Mouse (Mus musculus) limb, embryonic 11.5 days (tissue): Measurements from ENCODE around the gene S100a4. TPM values are rescaled to one million over a fixed set of nuclear protein-coding genes. Genes with fewer than 3 reads are reported as not detected.

Experiments
- ATAC-seq: fragments of 200-750 bp; cut with Nextera tagmentation; 2 replicates; pipeline ENCODE4 v1.8.0; 2017; ENCODE audit warnings: low read depth; ENCODE audit not compliant: insufficient number of reproducible peaks, low FRiP score, low TSS enrichment
- DNase-seq: peaks from one replicate; pipeline ENCODE4 v3.0.0-alpha.2; 2015; ENCODE audit warnings: low spot score
- H3K27ac ChIP-seq: fragments of 300-500 bp; sonication (generic); replicated peaks from 2 replicates; pipeline ENCODE4 v1.5.1; 2014; ENCODE audit warnings: low read depth, mild to moderate bottlenecking, low read length
- H3K27me3 ChIP-seq: fragments of 300-500 bp; sonication (generic); 2 replicates; pipeline ENCODE4 v1.6.1; 2014; ENCODE audit warnings: mild to moderate bottlenecking, low read length, mixed read lengths; ENCODE audit not compliant: control insufficient read depth, insufficient read depth
- H3K36me3 ChIP-seq: fragments of 300-500 bp; sonication (generic); 2 replicates; pipeline ENCODE4 v1.6.1; 2014; ENCODE audit warnings: mild to moderate bottlenecking, low read length, moderate library complexity, mixed read lengths; ENCODE audit not compliant: control insufficient read depth, insufficient read depth
- H3K4me1 ChIP-seq: fragments of 300-500 bp; sonication (generic); 2 replicates; pipeline ENCODE4 v1.6.1; 2014; ENCODE audit warnings: low read length, mixed read lengths; ENCODE audit not compliant: control insufficient read depth, insufficient read depth
- H3K4me2 ChIP-seq: fragments of 300-500 bp; sonication (generic); 2 replicates; pipeline ENCODE4 v1.6.1; 2014; ENCODE audit warnings: low read depth, mild to moderate bottlenecking, moderate library complexity; ENCODE audit not compliant: severe bottlenecking
- H3K4me3 ChIP-seq: fragments of 300-500 bp; sonication (generic); 2 replicates; pipeline ENCODE4 v1.5.1; 2014; ENCODE audit warnings: low read depth, low read length
- H3K9ac ChIP-seq: fragments of 300-500 bp; sonication (generic); 2 replicates; pipeline ENCODE4 v1.6.1; 2014; ENCODE audit warnings: mild to moderate bottlenecking, low read length
- H3K9me3 ChIP-seq: fragments of 300-500 bp; sonication (generic); 2 replicates; pipeline ENCODE4 v1.6.1; 2016; ENCODE audit warnings: low read length; ENCODE audit not compliant: control insufficient read depth
- WGBS: fragments of 180-500 bp; shearing (Covaris S2); extraction: QIAGEN DNeasy Blood & Tissue Kit; methylation state at CpG from one replicate; pipeline ENCODE4 v1.1.7; 2014; 5-methylcytosine and 5-hydroxymethylcytosine counted together
- polyA plus RNA-seq: library from polyadenylated mRNA; unstranded; fragments of >200 nt; fragmentation: Nextera tagmentation; extraction: Ambion mirVana; gene quantifications from 2 replicates; pipeline ENCODE4 v1.2.1, GENCODE M21; 2014

S100a4 gene
- polyA plus RNA-seq, 1 experiment from 2014 or later = 0.72 TPM

DNA sequence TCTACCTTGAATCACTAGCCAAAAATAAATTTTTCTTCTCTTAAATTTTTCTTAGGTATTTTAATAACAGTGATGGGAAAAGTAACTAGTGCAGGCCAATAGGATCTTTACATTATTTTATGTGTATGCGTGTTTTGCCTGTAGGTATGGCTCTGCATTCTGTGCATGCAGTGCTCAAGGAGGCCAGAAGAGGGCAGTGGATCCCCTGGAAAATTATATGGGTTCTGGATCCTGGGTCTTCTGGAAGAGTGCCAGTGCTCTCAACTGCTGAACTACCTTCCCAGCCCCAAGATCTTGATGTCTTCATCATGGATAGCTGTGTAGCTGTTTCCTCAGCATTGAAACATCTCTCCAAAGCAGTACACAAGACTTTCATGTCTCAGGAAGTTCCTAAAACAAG, 21.4 kb upstream of the S100a4 start:
- 91% methylated on average over 1 of the region's 1 CpGs for WGBS
- no peaks in the 10 kb centered on the region for H3K9me3 ChIP-seq
- ATAC-seq (no peak), DNase-seq (peak; percentile 50)
- H3K4me1 ChIP-seq = no peaks in the 10 kb centered on the region
- no peak overlapping the region for H3K4me2 ChIP-seq
- no peaks in the 10 kb centered on the region for H3K36me3 ChIP-seq
- H3K27me3 ChIP-seq = no peaks in the 10 kb centered on the region
- no peak overlapping the region for H3K4me3 ChIP-seq
- H3K9ac ChIP-seq = no peak overlapping the region
- no peak overlapping the region for H3K27ac ChIP-seq

DNA sequence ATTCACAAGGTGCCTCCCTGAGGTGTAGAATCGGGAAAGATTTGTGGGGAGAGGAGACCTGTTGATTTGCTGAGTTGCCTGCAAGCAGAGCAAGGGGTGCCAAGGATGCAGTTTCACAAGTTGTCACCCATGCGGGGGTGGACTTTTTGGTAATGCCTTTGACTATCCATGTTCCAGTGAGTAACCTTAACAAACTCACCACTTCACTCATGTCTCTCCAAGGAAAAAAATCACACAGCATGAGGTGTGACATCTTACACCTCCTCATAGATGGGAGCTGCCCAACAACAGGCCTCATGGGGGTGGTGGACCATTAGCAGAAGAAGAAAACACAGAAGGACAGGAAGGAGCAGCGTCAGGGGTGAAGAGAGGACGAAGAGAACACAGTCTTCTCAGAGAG, 21.0 kb upstream of the S100a4 start:
- Histone ChIP-seq H3K36me3 (no peaks in the 10 kb centered on the region), H3K4me1 (no peaks in the 10 kb centered on the region), H3K9ac (no peak overlapping the region), H3K27ac (no peak overlapping the region), H3K27me3 (no peaks in the 10 kb centered on the region), H3K9me3 (no peaks in the 10 kb centered on the region), H3K4me3 (no peak overlapping the region), H3K4me2 (no peak overlapping the region)
- 83% methylated on average over 4 of the region's 4 CpGs for WGBS
- DNase-seq = no peak
- no peak for ATAC-seq

DNA sequence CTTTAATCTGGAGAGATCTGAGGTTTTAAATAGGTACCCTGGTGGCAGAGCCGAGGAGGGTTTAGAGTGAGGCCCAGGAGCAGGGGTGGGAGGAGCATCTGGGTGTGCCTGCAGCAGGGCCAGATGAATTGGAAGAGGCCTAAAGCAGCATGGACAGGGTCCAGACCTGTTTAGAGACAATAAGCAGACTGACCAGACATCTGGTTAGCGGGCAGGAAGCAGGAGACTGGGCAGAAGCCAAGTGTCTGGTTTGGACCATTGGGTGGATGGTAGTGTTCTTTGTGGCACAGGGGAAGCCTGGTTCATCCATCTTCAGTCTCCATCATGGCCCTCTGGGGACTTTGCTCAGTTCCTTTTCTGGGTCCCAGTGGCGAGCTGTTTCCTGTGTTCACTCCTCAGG, 19.7 kb upstream of the S100a4 start:
- no peak for ATAC-seq
- H3K9ac ChIP-seq = no peak overlapping the region
- H3K9me3 ChIP-seq = no peaks in the 10 kb centered on the region
- no peaks in the 10 kb centered on the region for H3K27me3 ChIP-seq
- DNase-seq = no peak
- 49% methylated on average over 3 of the region's 3 CpGs for WGBS
- no peak overlapping the region for H3K4me2 ChIP-seq
- no peak overlapping the region for H3K27ac ChIP-seq
- no peak overlapping the region for H3K4me3 ChIP-seq
- no peaks in the 10 kb centered on the region for H3K4me1 ChIP-seq
- H3K36me3 ChIP-seq = no peaks in the 10 kb centered on the region

- DNase-seq (peak; percentile 77), ATAC-seq (no peak)
- H3K4me2 ChIP-seq = no peak overlapping the region
- H3K27me3 ChIP-seq = no peaks in the 10 kb centered on the region
- H3K9me3 ChIP-seq = no peaks in the 10 kb centered on the region
- H3K4me3 ChIP-seq = no peak overlapping the region
- H3K9ac ChIP-seq = no peak overlapping the region
- no peaks in the 10 kb centered on the region for H3K4me1 ChIP-seq
- H3K36me3 ChIP-seq = no peaks in the 10 kb centered on the region
- 26% methylated on average over 5 of the region's 5 CpGs for WGBS
- no peak overlapping the region for H3K27ac ChIP-seq
Observed at GRCm38 (mm10) chr3:90585595-90585994, 18.0 kb upstream of the S100a4 start.

- no peak overlapping the region for H3K27ac ChIP-seq
- 84% methylated on average over 15 of the region's 15 CpGs for WGBS
- no peak overlapping the region for H3K9ac ChIP-seq
- no peaks in the 10 kb centered on the region for H3K36me3 ChIP-seq
- H3K27me3 ChIP-seq = no peaks in the 10 kb centered on the region
- H3K4me1 ChIP-seq = no peaks in the 10 kb centered on the region
- H3K9me3 ChIP-seq = no peaks in the 10 kb centered on the region
- DNase-seq (no peak), ATAC-seq (no peak; the same call in 1 of the 2 replicates)
- no peak overlapping the region for H3K4me3 ChIP-seq
- no peak overlapping the region for H3K4me2 ChIP-seq
Observed at GRCm38 (mm10) chr3:90586016-90586643, 17.4 kb upstream of the S100a4 start.

GRCm38 (mm10) chr3:90586906-90587305, 16.7 kb upstream of the S100a4 start:
- DNase-seq (no peak), ATAC-seq (no peak)
- no peaks in the 10 kb centered on the region for H3K4me1 ChIP-seq
- no peak overlapping the region for H3K4me2 ChIP-seq
- WGBS = 66% methylated on average over 10 of the region's 10 CpGs
- no peak overlapping the region for H3K9ac ChIP-seq
- H3K9me3 ChIP-seq = no peaks in the 10 kb centered on the region
- H3K27me3 ChIP-seq = no peaks in the 10 kb centered on the region
- no peak overlapping the region for H3K27ac ChIP-seq
- no peak overlapping the region for H3K4me3 ChIP-seq
- H3K36me3 ChIP-seq = no peaks in the 10 kb centered on the region

DNA sequence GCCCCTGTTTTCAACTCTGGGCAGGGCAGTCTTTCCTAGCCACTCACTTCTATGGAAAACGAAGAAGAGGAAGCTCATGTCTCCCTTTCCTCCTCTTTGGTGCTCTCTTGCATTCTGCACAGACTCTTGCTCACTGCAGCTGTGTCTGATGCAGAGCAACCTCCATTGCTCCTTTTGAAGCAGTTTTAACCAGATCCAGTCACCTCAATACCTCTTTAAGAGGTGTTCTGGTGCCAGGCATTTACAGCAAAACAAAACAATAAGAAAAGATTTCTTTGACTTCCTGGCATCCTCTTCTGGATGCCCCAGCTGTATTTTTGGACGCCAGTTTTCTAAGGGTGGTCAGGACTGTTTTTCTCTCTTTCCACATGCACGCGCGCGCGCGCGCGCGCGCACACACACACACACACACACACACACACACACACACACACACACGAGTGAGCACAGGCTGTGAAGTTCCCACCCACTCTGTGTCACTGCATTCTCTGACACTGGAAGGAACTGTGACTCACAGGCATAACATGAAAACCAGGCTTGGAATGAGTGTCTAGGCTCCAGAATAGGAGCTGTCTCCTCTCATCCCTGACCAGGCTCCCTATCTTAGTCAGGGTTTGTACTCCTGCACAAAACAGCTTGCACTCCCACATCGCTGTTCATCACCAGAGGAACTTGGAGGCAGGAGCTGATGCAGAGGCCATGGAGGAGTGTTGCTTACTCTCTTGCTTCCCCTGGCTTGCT, 16.0 kb upstream of the S100a4 start:
- Histone ChIP-seq H3K27me3 (no peaks in the 10 kb centered on the region), H3K4me2 (no peak overlapping the region), H3K9me3 (no peaks in the 10 kb centered on the region), H3K27ac (no peak overlapping the region), H3K9ac (no peak overlapping the region), H3K4me1 (no peaks in the 10 kb centered on the region), H3K4me3 (no peak overlapping the region), H3K36me3 (no peaks in the 10 kb centered on the region)
- ATAC-seq (no peak), DNase-seq (no peak)
- 88% methylated on average over 14 of the region's 14 CpGs for WGBS

GRCm38 (mm10) chr3:90589390-90589789, 14.2 kb upstream of the S100a4 start:
- no peak for ATAC-seq
- no peak overlapping the region for H3K27ac ChIP-seq

More at GRCm38 (mm10) chr3:90589390-90589789, 14.2 kb upstream of the S100a4 start:
- DNase-seq = no peak
- Histone ChIP-seq H3K4me1 (no peaks in the 10 kb centered on the region), H3K9ac (no peak overlapping the region), H3K4me2 (no peak overlapping the region), H3K27me3 (no peaks in the 10 kb centered on the region), H3K4me3 (no peak overlapping the region), H3K9me3 (no peaks in the 10 kb centered on the region; the same call in 1 of the 2 replicates), H3K36me3 (no peaks in the 10 kb centered on the region)
- 81% methylated on average over 6 of the region's 6 CpGs for WGBS
